Mouse (Mus musculus) lung, adult 2 months (tissue): ENCODE results near the gene Mical3. TPM values are rescaled to one million over a fixed set of nuclear protein-coding genes. Genes with fewer than 3 reads are reported as not detected.

Experiments used
- DNase-seq: peaks from one replicate; pipeline ENCODE4 v3.0.0; 2022
- H3K4me1 ChIP-seq: fragments of 200-500 bp; 2 replicates; pipeline ENCODE4 v1.6.1; 2011; ENCODE audit warnings: low read length; ENCODE audit not compliant: control insufficient read depth, insufficient read depth
- H3K4me3 ChIP-seq: fragments of 200-500 bp; replicated peaks from 2 replicates; pipeline ENCODE3; 2011; ENCODE audit warnings: low read depth, mild to moderate bottlenecking, control low read depth, low read length; ENCODE audit errors: extremely low read depth
- CTCF ChIP-seq: fragments of 200-500 bp; IDR thresholded peaks from 2 replicates; pipeline ENCODE4 v1.5.1; 2011; ENCODE audit warnings: mild to moderate bottlenecking, low read length, control low read depth; ENCODE audit not compliant: insufficient read depth
- POLR2A ChIP-seq: fragments of 200-500 bp; IDR thresholded peaks from 2 replicates; pipeline ENCODE4 v1.6.1; 2011; ENCODE audit warnings: low read depth, mild to moderate bottlenecking, control low read depth, low read length, borderline replicate concordance; ENCODE audit errors: extremely low read depth
- WGBS: fragments of 180-500 bp; shearing (Covaris S2); methylation state at CpG from one replicate; pipeline ENCODE4 v1.1.7; 2018; 5-methylcytosine and 5-hydroxymethylcytosine counted together
- polyA plus RNA-seq: library from polyadenylated mRNA; depleted of rRNA; stranded (reverse); fragments of >200 nt; gene quantifications from 2 replicates; pipeline ENCODE4 v1.2.3, GENCODE M21; 2012

The Mical3 gene
- polyA plus RNA-seq, 1 experiment: 24.3 TPM

DNA sequence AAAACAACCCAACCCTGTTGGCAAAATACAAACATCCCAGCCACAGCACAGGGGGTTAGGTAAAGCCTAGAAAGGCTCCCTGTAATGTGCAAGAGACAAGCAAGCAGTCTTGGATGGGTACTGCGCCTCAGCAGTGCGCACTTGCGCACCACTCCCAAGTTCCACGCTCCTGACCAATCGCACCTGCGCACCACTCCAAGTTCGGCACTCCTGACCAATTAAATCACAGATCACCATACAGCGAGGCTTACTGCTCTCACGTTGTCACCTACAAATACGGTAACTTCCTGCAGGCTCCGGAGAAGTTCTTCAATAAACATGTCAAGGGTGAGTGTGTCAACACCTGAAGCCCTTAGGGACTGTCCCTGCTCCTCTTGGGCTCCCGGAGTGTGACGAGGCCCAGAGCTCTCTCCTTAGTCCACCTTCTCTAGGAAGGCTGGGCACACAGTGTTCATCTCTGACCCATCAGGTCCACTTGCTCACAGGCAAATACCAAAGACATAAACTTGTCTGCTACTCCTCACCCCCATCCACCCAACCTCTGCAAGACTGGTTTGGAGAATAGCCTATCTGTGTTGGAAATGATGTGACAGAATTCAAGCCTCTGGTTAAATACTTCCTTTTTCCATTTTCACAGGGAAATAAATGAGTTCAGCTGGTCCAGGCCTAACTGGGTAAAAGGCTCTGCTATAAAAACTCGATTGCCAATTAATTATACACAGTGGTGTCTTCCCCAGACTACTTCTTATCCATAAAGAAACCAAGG, 27.2 kb downstream of the Mical3 start:
- Histone ChIP-seq H3K4me1 (peaks cover 7% of the 10 kb centered on the region), H3K4me3 (no peak overlapping the region)
- 73% methylated on average over 14 of the region's 14 CpGs for WGBS
- TF ChIP-seq CTCF (no peak), POLR2A (no peak)
- no peak for DNase-seq

DNA sequence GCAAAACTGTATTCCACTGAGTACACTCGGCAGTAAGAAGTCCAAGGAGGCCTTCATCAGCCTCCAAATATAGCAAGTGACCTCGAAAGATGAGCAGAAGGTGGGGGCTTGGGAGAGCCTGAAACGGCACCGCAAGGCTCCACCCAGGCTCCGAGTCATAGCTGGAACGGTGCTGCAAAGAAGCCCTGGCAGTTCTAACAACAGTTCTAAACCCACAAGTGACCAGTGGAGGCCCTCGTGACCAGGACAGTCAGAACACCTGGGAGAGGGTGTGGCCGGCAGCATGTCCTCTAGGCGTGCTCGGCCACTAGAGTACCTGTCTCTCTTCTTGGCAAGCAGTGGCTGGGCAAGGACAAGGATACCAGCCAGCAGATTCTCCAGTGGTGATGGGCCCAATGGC, 27.9 kb downstream of the Mical3 start:
- DNase-seq: no peak
- WGBS: 50% methylated on average over 10 of the region's 10 CpGs
- no peak for TF ChIP-seq POLR2A
- TF ChIP-seq CTCF: no peak
- no peak overlapping the region for H3K4me3 ChIP-seq
- peaks cover 7% of the 10 kb centered on the region for H3K4me1 ChIP-seq

- no peak for TF ChIP-seq POLR2A
- no peak for TF ChIP-seq CTCF
Measured at GRCm38 (mm10) chr6:121102084-121102483, 28.7 kb downstream of the Mical3 start.

DNA sequence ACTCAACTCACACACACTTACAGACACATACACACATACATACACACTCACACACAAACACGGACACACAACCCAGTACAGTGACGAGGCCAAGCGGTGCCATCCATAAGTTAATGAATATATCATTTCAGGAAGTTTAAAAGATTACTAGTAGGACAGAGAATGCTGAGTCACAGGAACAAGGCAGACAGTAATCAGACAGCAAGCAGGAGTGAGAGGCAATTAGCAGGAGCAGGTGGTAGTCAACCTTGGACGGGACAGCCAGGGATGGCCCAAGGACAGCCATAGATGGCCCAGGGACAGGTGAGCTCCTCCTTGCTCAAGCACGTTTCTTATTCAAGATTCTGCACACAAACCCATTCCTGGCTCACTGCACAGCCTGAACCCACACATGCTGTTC, 29.6 kb downstream of the Mical3 start:
- no peak for DNase-seq
- H3K4me1 ChIP-seq: peaks cover 7% of the 10 kb centered on the region
- TF ChIP-seq CTCF (no peak), POLR2A (no peak)
- no peak overlapping the region for H3K4me3 ChIP-seq
- WGBS: 90% methylated on average over 5 of the region's 5 CpGs

More at GRCm38 (mm10) chr6:121102084-121102483, 28.7 kb downstream of the Mical3 start:
- no peak for DNase-seq
- Histone ChIP-seq H3K4me1 (peaks cover 7% of the 10 kb centered on the region), H3K4me3 (no peak overlapping the region)
- WGBS: 91% methylated on average over 2 of the region's 2 CpGs

DNA sequence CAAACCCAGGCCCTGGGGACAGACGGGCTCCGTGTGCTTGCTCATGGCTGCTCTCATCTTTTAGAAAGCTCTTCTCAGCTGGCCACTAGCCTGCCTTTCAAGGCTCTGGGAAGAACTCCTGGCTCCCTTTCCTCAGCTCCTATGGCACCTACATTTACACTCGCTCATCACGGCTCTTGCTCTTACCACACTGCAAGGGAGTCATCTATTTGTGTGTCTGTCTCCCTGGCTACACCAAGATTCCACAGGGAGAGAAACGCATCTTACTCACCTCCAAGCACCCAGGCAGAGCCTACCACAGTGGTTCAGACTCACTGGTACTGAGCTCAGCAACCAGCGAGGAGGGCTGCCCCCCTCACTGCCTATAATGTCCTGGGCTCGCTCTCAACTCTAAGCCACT, 31.0 kb downstream of the Mical3 start:
- TF ChIP-seq POLR2A (no peak), CTCF (no peak)
- no peak for DNase-seq
- Histone ChIP-seq H3K4me3 (no peak overlapping the region), H3K4me1 (peaks cover 7% of the 10 kb centered on the region)
- 81% methylated on average over 7 of the region's 7 CpGs for WGBS

DNA sequence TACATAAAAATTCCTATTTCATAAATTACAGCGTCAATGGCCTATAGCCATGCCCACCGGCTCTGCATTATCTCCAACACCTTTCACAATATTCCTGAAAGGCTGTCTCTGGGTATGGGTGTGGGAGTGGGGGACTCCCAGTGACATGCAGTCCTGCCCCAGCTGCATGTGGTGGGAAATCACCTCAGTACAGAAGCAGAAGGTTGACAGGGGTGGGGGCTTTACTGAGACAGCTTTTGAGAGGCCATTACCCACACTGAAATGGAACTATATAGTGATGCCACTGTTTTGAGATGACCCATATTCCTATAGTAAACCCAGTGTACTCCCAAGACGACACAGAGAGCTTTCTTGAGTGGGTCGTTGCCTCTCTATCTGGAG, 31.6 kb downstream of the Mical3 start:
- TF ChIP-seq POLR2A (no peak), CTCF (no peak)
- Histone ChIP-seq H3K4me1 (peaks cover 7% of the 10 kb centered on the region), H3K4me3 (no peak overlapping the region)
- DNase-seq: no peak
- WGBS: 80% methylated on average over 4 of the region's 4 CpGs

DNA sequence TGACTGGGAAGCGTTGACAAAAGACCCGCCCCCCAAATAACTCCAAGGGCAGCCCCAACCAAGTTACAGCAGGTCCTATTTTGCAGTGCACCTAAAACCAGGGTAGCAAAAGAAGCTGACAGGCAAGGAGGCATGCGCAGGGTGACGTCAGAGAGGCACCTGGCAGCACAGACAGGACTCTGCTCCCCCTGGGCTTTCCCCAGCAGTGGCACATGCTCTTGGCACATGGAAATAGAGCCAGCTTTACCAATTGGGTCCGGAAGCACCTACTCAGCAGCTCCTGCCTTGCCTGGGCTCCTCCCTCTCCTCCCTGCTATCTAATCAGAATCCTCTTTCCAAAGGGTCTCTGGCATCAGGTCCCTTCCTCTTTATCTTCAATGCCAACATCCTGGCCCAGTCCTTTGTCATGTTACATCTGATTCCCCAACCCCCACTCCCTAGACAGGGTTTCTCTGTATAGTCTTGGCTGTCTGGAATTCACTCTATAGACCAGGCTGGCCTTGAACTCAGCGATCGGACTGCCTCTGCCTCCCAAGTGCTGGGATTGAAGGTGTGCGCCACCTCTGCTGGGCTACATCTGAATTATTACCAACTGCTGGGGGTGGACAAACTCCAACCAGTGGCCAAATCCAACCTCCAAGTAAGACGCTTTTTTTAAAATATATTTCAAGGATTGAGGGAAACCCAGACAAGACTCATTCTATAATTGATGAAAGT, 32.1 kb downstream of the Mical3 start:
- DNase-seq: no peak
- WGBS: 67% methylated on average over 9 of the region's 9 CpGs

DNA sequence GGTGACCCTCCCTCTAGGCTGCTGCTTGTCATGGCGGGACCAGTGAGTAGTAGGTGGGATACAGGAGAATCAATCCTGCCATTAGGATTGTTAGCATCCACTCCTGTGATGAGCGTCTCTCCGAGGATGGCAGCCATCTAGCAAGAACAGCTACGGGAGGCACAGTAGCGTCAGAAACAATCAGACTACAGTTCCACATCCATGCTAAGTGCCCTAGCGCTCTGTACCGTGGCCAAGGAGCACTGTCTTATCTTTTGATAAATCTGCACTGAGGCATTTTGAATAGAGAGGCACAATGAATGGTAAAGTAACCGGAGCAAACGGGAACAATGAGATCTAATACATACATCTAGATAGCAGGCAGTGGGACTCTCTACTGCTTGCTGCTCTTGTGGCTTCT, 32.7 kb downstream of the Mical3 start:
- Histone ChIP-seq H3K4me1 (peaks cover 3% of the 10 kb centered on the region; the same call in 1 of the 2 replicates), H3K4me3 (no peak overlapping the region)
- TF ChIP-seq POLR2A: no peak
- no peak for TF ChIP-seq CTCF
- no peak for DNase-seq
- 62% methylated on average over 9 of the region's 9 CpGs for WGBS

More for the DNA sequence above, 32.1 kb downstream of the Mical3 start:
- no peak for TF ChIP-seq CTCF
- TF ChIP-seq POLR2A: no peak
- peaks cover 6% of the 10 kb centered on the region for H3K4me1 ChIP-seq
- no peak overlapping the region for H3K4me3 ChIP-seq

DNA sequence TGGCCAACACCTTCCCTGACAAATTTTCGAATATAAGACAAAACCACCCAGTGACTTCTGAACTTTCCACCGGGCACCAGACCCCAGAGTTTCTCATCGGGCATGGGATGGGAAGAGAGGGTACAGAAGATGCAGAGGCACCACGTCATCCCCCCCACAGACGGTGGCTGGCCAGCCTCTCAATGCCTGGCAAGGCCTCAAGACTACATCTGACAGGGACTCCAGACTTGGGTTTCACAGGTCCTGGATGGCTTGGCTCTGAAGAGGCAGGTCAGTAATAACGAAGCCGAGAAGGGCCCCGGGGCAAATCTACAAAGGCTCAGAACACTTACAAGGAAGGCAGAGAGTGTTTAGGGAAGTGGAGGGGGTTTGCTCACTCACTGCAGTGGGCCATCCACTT, 33.9 kb downstream of the Mical3 start:
- Histone ChIP-seq H3K4me1 (no peaks in the 10 kb centered on the region; the same call in 1 of the 2 replicates), H3K4me3 (no peak overlapping the region)
- no peak for DNase-seq
- no peak for TF ChIP-seq POLR2A
- TF ChIP-seq CTCF: no peak
- 78% methylated on average over 8 of the region's 8 CpGs for WGBS
